Mouse (Mus musculus) bone marrow, adult 2 months (tissue): ENCODE measurements at regions not wholly inside any gene's neighbourhood (a gene's known extent, or its start where the extent isn't known, plus 50 kb on each side); places are given as distances from the start of the nearest gene placed in this dataset.

ENCODE experiments used
- CTCF ChIP-seq: fragments of 200-500 bp; IDR thresholded peaks from 2 replicates; pipeline ENCODE4 v1.5.1; 2011; ENCODE audit warnings: low read length, control low read depth; ENCODE audit not compliant: control insufficient read depth, insufficient read depth
- POLR2A ChIP-seq: fragments of 200-500 bp; IDR thresholded peaks from 2 replicates; pipeline ENCODE4 v1.6.1; 2011; ENCODE audit warnings: low read depth, mild to moderate bottlenecking, control low read depth, low read length, borderline replicate concordance; ENCODE audit not compliant: control insufficient read depth

GRCm38 (mm10) chr6:48209103-48209502 is 122.7 kb upstream of the Zfp746 start:
- TF ChIP-seq CTCF (no peak), POLR2A (no peak)
